Mouse (Mus musculus) midbrain, embryonic 13.5 days (tissue): ENCODE results near the gene Fzd5. TPM values are rescaled to one million over a fixed set of nuclear protein-coding genes. Genes with fewer than 3 reads are reported as not detected.

Experiments used
- ATAC-seq: fragments of 200-750 bp; cut with Nextera tagmentation; 2 replicates; pipeline ENCODE4 v1.8.0; 2017; ENCODE audit warnings: mild to moderate bottlenecking, moderate TSS enrichment, moderate library complexity
- H3K27ac ChIP-seq: fragments of 300-500 bp; sonication (generic); 2 replicates; pipeline ENCODE4 v1.5.1; 2015; ENCODE audit warnings: inconsistent platforms, mild to moderate bottlenecking, moderate library complexity
- H3K27me3 ChIP-seq: fragments of 300-500 bp; sonication (generic); 2 replicates; pipeline ENCODE4 v1.6.1; 2015; ENCODE audit warnings: mild to moderate bottlenecking, inconsistent platforms
- H3K36me3 ChIP-seq: fragments of 300-500 bp; sonication (generic); 2 replicates; pipeline ENCODE4 v1.6.1; 2015; ENCODE audit warnings: mild to moderate bottlenecking, inconsistent platforms
- H3K4me1 ChIP-seq: fragments of 300-500 bp; sonication (generic); replicated peaks from 2 replicates; pipeline ENCODE4 v1.6.1; 2015; ENCODE audit warnings: inconsistent platforms
- H3K4me2 ChIP-seq: fragments of 300-500 bp; sonication (generic); replicated peaks from 2 replicates; pipeline ENCODE4 v1.6.1; 2015; ENCODE audit warnings: moderate library complexity, mild to moderate bottlenecking, inconsistent platforms
- H3K4me3 ChIP-seq: fragments of 300-500 bp; sonication (generic); replicated peaks from 2 replicates; pipeline ENCODE4 v1.5.1; 2015; ENCODE audit warnings: mild to moderate bottlenecking, inconsistent platforms
- H3K9ac ChIP-seq: fragments of 300-500 bp; sonication (generic); replicated peaks from 2 replicates; pipeline ENCODE4 v1.6.1; 2015; ENCODE audit warnings: mild to moderate bottlenecking, inconsistent platforms
- H3K9me3 ChIP-seq: fragments of 300-500 bp; sonication (generic); 2 replicates; pipeline ENCODE4 v1.6.1; 2016; ENCODE audit warnings: mild to moderate bottlenecking, inconsistent platforms
- WGBS: fragments of 180-500 bp; shearing (Covaris S2); methylation state at CpG from one replicate; pipeline ENCODE4 v1.1.7; 2015; 5-methylcytosine and 5-hydroxymethylcytosine counted together
- polyA plus RNA-seq: library from polyadenylated mRNA; unstranded; fragments of >200 nt; fragmentation: Nextera tagmentation; extraction: Ambion mirVana; gene quantifications from 2 replicates; pipeline ENCODE4 v1.2.1, GENCODE M21; 2015

Gene Fzd5
- polyA plus RNA-seq, result 0.40 and 0.46 TPM in 2 replicates

DNA sequence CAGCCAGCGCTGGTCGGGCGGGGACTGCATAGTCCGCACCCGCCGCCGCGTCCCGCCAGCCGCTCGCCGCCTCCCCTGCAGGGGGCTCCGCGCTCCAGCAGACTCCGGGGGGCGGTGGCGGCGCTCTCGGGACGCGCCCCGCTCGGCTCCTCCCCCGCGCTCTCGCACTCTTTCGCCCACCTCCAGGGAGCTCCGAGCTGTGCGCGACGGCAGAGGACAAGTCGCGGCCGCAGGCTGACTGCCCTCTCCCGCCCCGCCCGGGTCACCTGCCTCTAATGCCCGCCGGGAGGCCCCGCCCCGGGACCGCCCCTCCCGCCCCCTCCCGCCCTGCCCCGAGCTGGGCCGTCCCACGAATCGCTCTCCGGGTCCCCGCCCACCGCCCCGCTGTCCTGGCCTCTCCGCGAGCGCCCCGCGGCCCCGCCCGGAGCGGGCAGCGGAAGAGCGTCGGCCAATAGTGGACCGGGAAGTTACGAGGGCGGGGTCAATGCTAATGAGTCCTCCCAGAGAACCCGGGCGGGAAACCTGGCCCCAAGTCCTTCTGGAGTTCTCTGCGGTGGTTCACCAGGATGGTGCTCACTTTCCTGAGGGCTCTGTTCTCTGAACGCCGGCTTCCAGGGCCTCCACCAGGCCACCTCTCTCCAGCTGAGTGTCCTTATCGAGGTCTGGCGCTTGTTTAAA, at the start of gene Fzd5:
Fzd5 (minus strand) TSS at position 250 of the 678 bp plus-strand sequence.
- Histone ChIP-seq H3K27me3 (peaks cover 67% of the 10 kb centered on the region), H3K4me3 (peak within 1 kb of the TSS; percentile 59), H3K9ac (peak within 1 kb of the TSS; percentile 68), H3K36me3 (no peaks in the 10 kb centered on the region), H3K4me2 (peak within 1 kb of the TSS; percentile 94), H3K4me1 (peaks cover 46% of the 10 kb centered on the region), H3K27ac (no peak within 1 kb of the TSS), H3K9me3 (no peaks in the 10 kb centered on the region)
- under 1% methylated on average over 44 of the region's 73 CpGs for WGBS
- ATAC-seq, result peak; percentile 93

DNA sequence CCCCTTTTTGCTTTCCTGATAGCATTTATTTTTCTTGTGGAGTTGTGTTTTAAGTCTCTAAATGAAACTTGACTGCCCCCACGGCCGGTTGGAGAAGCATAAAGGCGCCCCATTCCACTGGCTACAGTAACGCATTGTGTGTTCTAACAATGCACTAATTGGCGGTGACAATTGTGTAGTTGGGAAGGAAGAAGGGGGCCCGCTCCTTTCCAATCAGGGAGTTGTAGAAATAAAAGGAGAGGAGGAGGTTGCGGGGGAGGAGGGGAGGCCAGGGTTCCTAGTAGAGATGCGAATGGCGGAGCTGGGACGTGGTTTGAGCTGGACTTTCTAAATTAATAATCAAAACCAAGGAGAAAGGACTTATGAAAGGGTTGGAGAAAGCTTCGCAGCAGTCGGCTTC, 42.3 kb upstream of the Fzd5 start:
- Histone ChIP-seq H3K4me2 (peak overlapping the region; percentile 35), H3K9me3 (no peaks in the 10 kb centered on the region), H3K4me1 (peaks cover 12% of the 10 kb centered on the region), H3K36me3 (no peaks in the 10 kb centered on the region), H3K27ac (no peak overlapping the region), H3K27me3 (0 out of 2 replicates have a peak, but pooled peaks cover 11% of the 10 kb centered on the region), H3K9ac (no peak overlapping the region), H3K4me3 (no peak overlapping the region)
- WGBS, result 12% methylated on average over 12 of the region's 12 CpGs
- 0 out of 2 replicates have a peak, but pooled peaks have one; percentile 59 for ATAC-seq

- Histone ChIP-seq H3K4me3 (no peak overlapping the region), H3K4me1 (peaks cover 12% of the 10 kb centered on the region), H3K27me3 (0 out of 2 replicates have a peak, but pooled peaks cover 11% of the 10 kb centered on the region), H3K9me3 (no peaks in the 10 kb centered on the region), H3K36me3 (no peaks in the 10 kb centered on the region), H3K27ac (no peak overlapping the region), H3K4me2 (peak overlapping the region; percentile 35; the same call in 1 of the 2 replicates), H3K9ac (no peak overlapping the region)
- ATAC-seq, result 0 out of 2 replicates have a peak, but pooled peaks have one; percentile 59
- WGBS, result 17% methylated on average over 5 of the region's 5 CpGs
Measured at GRCm38 (mm10) chr1:64779415-64779814, 41.9 kb upstream of the Fzd5 start.

DNA sequence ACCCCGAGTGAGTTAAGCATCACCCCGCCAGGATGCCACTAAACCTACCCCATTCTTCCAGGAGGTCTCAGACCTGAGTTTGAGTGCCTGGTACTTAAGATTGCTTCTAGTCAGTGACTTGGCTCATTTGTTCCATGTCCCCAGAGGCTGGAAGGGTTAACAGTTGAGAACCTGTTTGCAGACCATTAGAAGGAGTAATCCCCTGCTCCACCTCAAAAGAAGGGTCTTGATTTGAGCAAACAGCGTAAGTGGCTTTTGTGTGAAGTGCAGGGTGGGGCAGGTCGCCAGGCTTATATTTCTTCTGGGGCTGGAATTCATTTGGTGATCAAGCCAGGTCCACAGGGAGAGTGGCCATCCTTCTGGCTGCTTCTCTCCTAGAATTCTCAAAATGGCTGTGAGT, 35.8 kb upstream of the Fzd5 start:
- WGBS, result 65% methylated on average over 4 of the region's 4 CpGs
- Histone ChIP-seq H3K36me3 (no peaks in the 10 kb centered on the region), H3K9ac (no peak overlapping the region), H3K4me1 (no peaks in the 10 kb centered on the region), H3K9me3 (no peaks in the 10 kb centered on the region), H3K27me3 (0 out of 2 replicates have a peak, but pooled peaks cover 8% of the 10 kb centered on the region), H3K4me2 (no peak overlapping the region), H3K4me3 (no peak overlapping the region), H3K27ac (no peak overlapping the region)
- ATAC-seq, result no peak

GRCm38 (mm10) chr1:64770169-64770568, 32.6 kb upstream of the Fzd5 start:
- Histone ChIP-seq H3K9ac (no peak overlapping the region), H3K36me3 (no peaks in the 10 kb centered on the region), H3K4me2 (no peak overlapping the region), H3K4me3 (no peak overlapping the region), H3K27ac (no peak overlapping the region), H3K9me3 (no peaks in the 10 kb centered on the region), H3K27me3 (0 out of 2 replicates have a peak, but pooled peaks cover 3% of the 10 kb centered on the region), H3K4me1 (no peaks in the 10 kb centered on the region)
- ATAC-seq, result no peak
- 73% methylated on average over 6 of the region's 6 CpGs for WGBS

DNA sequence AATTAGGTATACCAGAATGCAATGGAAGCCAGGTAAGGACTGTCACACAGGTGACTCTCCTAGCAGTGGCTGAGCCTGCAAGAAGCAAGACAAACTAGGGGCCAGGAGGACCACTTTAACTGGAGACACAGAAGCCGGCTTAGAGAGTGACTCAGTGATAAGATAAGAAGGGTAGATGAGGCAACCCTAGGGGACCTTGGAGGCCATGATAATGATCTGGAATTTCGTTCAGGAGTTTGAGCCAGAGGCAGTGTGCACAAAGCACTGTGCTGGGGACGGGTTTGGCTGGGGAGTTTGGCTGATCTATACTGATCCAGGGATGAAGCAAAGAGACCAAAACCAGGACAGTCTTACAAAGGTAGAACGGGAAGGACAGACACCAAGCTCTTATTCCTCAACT, 24.1 kb upstream of the Fzd5 start:
- WGBS, result 74% methylated on average over 4 of the region's 4 CpGs
- ATAC-seq, result no peak

DNA sequence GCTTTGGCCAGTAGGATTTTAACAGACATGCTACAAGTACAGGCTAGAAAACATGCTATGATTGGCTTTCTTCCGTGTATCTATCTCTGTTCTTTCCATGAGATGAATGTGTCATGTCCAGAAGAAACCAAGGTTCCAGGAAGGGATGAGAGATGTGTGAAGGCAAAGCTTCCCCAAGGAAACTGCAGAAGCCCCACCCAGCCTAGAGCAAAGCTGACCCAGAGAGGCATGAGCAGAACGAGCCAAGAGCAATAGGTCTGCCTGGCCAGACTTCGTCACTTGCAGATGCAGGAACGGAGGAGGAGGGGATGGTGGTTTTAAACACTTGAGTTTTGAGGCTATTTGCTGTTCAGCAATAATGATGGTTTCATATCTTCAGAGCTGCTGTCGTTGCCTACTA, 20.2 kb upstream of the Fzd5 start:
- H3K4me1 ChIP-seq, result no peaks in the 10 kb centered on the region
- H3K36me3 ChIP-seq, result no peaks in the 10 kb centered on the region
- no peak overlapping the region for H3K9ac ChIP-seq
- ATAC-seq, result no peak
- WGBS, result 85% methylated on average over 5 of the region's 5 CpGs
- no peak overlapping the region for H3K4me2 ChIP-seq
- H3K27me3 ChIP-seq, result no peaks in the 10 kb centered on the region
- H3K27ac ChIP-seq, result no peak overlapping the region
- no peak overlapping the region for H3K4me3 ChIP-seq
- 0 out of 2 replicates have a peak, but pooled peaks cover 3% of the 10 kb centered on the region for H3K9me3 ChIP-seq

More for the DNA sequence above, 24.1 kb upstream of the Fzd5 start:
- Histone ChIP-seq H3K36me3 (no peaks in the 10 kb centered on the region), H3K27ac (no peak overlapping the region), H3K9ac (no peak overlapping the region), H3K4me2 (no peak overlapping the region), H3K27me3 (no peaks in the 10 kb centered on the region), H3K4me3 (no peak overlapping the region), H3K4me1 (no peaks in the 10 kb centered on the region), H3K9me3 (0 out of 2 replicates have a peak, but pooled peaks cover 3% of the 10 kb centered on the region)

DNA sequence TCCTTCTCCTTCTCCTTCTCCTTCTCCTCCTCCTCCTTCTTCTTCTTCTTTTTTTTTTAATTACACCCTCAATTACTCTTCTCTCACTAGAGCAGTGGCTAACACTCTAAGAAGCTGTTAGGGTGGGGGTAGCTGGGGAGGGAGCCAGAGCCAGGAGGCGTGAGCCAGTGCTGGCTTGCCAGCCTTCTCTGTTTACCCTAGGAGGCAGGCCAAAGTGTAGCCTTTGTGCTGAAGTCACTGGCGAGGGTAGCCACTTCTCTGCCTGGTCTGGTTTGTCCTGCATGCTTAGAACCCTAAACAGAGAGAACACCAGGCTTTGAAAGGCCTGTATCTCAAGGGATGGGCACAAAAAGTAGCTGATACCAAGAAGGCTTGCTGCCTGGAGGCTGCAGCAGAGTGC, 19.7 kb upstream of the Fzd5 start:
- Histone ChIP-seq H3K9ac (no peak overlapping the region), H3K27me3 (no peaks in the 10 kb centered on the region), H3K9me3 (0 out of 2 replicates have a peak, but pooled peaks cover 3% of the 10 kb centered on the region), H3K4me3 (no peak overlapping the region), H3K4me2 (no peak overlapping the region), H3K36me3 (no peaks in the 10 kb centered on the region), H3K27ac (no peak overlapping the region), H3K4me1 (no peaks in the 10 kb centered on the region)
- WGBS, result 36% methylated on average over 2 of the region's 2 CpGs
- no peak for ATAC-seq

- H3K4me1 ChIP-seq, result no peaks in the 10 kb centered on the region
- no peak for ATAC-seq
- H3K27me3 ChIP-seq, result no peaks in the 10 kb centered on the region
- H3K4me3 ChIP-seq, result no peak overlapping the region
- 79% methylated on average over 10 of the region's 10 CpGs for WGBS
- H3K9ac ChIP-seq, result no peak overlapping the region
- H3K36me3 ChIP-seq, result no peaks in the 10 kb centered on the region
- H3K9me3 ChIP-seq, result 0 out of 2 replicates have a peak, but pooled peaks cover 3% of the 10 kb centered on the region
- H3K27ac ChIP-seq, result no peak overlapping the region
- H3K4me2 ChIP-seq, result no peak overlapping the region
Measured at GRCm38 (mm10) chr1:64756640-64757030, 19.1 kb upstream of the Fzd5 start.

DNA sequence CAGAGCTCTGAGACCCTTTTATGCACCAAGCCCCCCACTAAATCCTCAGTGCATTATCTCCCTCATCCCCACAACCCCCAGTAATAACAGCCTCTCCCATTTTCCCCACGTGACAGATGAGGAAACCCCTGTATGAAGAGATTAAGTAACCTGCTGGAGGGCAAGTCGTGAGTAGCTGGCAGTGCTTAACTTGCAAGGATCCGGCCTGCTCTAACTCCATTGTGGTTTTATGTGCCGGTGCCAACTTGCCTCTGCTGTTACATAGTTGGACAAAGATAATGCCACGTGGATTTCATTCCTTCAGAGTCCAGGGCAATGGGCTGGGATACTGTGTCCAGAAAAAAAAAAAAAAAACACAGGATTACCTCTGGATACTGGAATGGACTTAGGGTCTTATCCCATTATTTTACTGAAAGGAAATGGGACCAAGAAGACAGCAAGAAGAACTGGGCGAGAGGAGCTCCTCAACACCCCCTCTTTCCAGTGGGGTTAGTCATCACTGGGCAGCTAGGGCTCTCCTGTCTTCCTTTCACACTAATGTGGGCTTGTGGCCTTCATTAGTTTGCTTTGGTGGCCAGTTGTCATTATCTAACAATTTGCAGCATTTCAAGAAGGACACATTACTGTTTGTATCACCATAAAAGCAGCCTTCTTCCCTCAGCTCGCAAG, 18.6 kb upstream of the Fzd5 start:
- H3K9me3 ChIP-seq, result 0 out of 2 replicates have a peak, but pooled peaks cover 3% of the 10 kb centered on the region
- H3K27me3 ChIP-seq, result no peaks in the 10 kb centered on the region
- H3K4me1 ChIP-seq, result no peaks in the 10 kb centered on the region
- no peaks in the 10 kb centered on the region for H3K36me3 ChIP-seq
- no peak overlapping the region for H3K27ac ChIP-seq
- no peak overlapping the region for H3K4me2 ChIP-seq
- ATAC-seq, result no peak
- whole genome bisulfite sequencing, result 70% methylated on average over 7 of the region's 7 CpGs
- H3K4me3 ChIP-seq, result no peak overlapping the region
- no peak overlapping the region for H3K9ac ChIP-seq

DNA sequence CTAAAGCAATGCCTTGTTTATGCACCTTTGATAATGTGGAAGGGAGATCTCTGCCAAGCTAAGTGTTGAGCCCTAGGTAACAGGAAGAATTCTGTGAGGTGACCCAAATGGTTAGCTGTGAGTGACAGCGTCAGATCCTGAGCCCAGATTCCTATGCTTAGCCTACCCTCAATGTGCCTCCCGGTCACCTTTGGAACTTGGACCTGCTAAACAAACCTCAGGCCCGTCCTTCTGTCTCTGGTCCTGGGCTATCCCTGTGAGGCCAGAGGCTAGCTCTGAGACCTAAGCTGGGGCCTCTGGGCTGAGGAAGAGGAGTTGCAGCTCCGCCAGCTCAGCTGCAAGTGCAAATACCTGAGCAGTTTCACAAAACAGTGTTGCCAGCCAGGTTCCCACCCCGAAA, 17.1 kb upstream of the Fzd5 start:
- H3K36me3 ChIP-seq, result no peaks in the 10 kb centered on the region
- WGBS, result 92% methylated on average over 5 of the region's 5 CpGs

GRCm38 (mm10) chr1:64753668-64754067, 16.1 kb upstream of the Fzd5 start:
- ATAC-seq, result no peak
- Histone ChIP-seq H3K4me2 (no peak overlapping the region), H3K9ac (no peak overlapping the region), H3K4me3 (no peak overlapping the region), H3K36me3 (no peaks in the 10 kb centered on the region), H3K27me3 (no peaks in the 10 kb centered on the region), H3K9me3 (no peaks in the 10 kb centered on the region), H3K4me1 (no peaks in the 10 kb centered on the region), H3K27ac (no peak overlapping the region)
- 72% methylated on average over 7 of the region's 7 CpGs for WGBS

More for the DNA sequence above, 17.1 kb upstream of the Fzd5 start:
- Histone ChIP-seq H3K27me3 (no peaks in the 10 kb centered on the region), H3K9me3 (0 out of 2 replicates have a peak, but pooled peaks cover 3% of the 10 kb centered on the region), H3K27ac (no peak overlapping the region), H3K4me3 (no peak overlapping the region), H3K4me2 (no peak overlapping the region), H3K4me1 (no peaks in the 10 kb centered on the region), H3K9ac (no peak overlapping the region)
- ATAC-seq, result no peak
